Mouse (Mus musculus) lung, embryonic 15.5 days (tissue): ENCODE data around the gene Fnip2. TPM values are rescaled to one million over a fixed set of nuclear protein-coding genes. Genes with fewer than 3 reads are reported as not detected.
A peak's percentile ranks its signal among the peaks of the same experiment; 100 is the strongest.
"Not testable (repeated sequence)": the region's sequence is repeated elsewhere in the genome, so short reads cannot be mapped to it uniquely, and the experiment has no call there.

Source experiments
- ATAC-seq: fragments of 200-750 bp; cut with Nextera tagmentation; 2 replicates; pipeline ENCODE4 v1.8.0; 2017; ENCODE audit warnings: moderate number of reproducible peaks, borderline replicate concordance; ENCODE audit not compliant: low FRiP score, low TSS enrichment; ENCODE audit errors: extremely low read depth
- H3K27ac ChIP-seq: fragments of 300-500 bp; sonication (generic); 2 replicates; pipeline ENCODE4 v1.5.1; 2015; ENCODE audit warnings: moderate library complexity, mild to moderate bottlenecking, inconsistent platforms
- H3K27me3 ChIP-seq: fragments of 300-500 bp; sonication (generic); 2 replicates; pipeline ENCODE4 v1.6.1; 2015; ENCODE audit warnings: inconsistent platforms
- H3K36me3 ChIP-seq: fragments of 300-500 bp; sonication (generic); 2 replicates; pipeline ENCODE4 v1.6.1; 2015; ENCODE audit warnings: inconsistent platforms
- H3K4me1 ChIP-seq: fragments of 300-500 bp; sonication (generic); 2 replicates; pipeline ENCODE4 v1.6.1; 2015; ENCODE audit warnings: inconsistent platforms
- H3K4me2 ChIP-seq: fragments of 300-500 bp; sonication (generic); 2 replicates; pipeline ENCODE4 v1.6.1; 2015; ENCODE audit warnings: inconsistent platforms, mild to moderate bottlenecking, moderate library complexity
- H3K4me3 ChIP-seq: fragments of 300-500 bp; sonication (generic); 2 replicates; pipeline ENCODE4 v1.5.1; 2015; ENCODE audit warnings: mild to moderate bottlenecking, inconsistent platforms
- H3K9ac ChIP-seq: fragments of 300-500 bp; sonication (generic); 2 replicates; pipeline ENCODE4 v1.6.1; 2015; ENCODE audit warnings: inconsistent platforms
- H3K9me3 ChIP-seq: fragments of 300-500 bp; sonication (generic); 2 replicates; pipeline ENCODE4 v1.6.1; 2016; ENCODE audit warnings: inconsistent platforms
- WGBS: fragments of 180-500 bp; shearing (Covaris S2); methylation state at CpG from one replicate; pipeline ENCODE4 v1.1.7; 2015; 5-methylcytosine and 5-hydroxymethylcytosine counted together
- polyA plus RNA-seq: library from polyadenylated mRNA; unstranded; fragments of >200 nt; fragmentation: Nextera tagmentation; extraction: Ambion mirVana; gene quantifications from 2 replicates; pipeline ENCODE4 v1.2.1, GENCODE M21; 2015

The Fnip2 gene
- polyA plus RNA-seq, 1 experiment from 2014 or later, result 4.4 TPM

- H3K27ac ChIP-seq, result no peak overlapping the region
- 7% methylated on average over 3 of the region's 3 CpGs for WGBS
- no peaks in the 10 kb centered on the region for H3K9me3 ChIP-seq
- peak; percentile 19; the same call in 1 of the 2 replicates for ATAC-seq
- H3K9ac ChIP-seq, result no peak overlapping the region
- H3K27me3 ChIP-seq, result no peaks in the 10 kb centered on the region
- H3K4me1 ChIP-seq, result no peaks in the 10 kb centered on the region
- H3K4me3 ChIP-seq, result no peak overlapping the region
- H3K4me2 ChIP-seq, result peak overlapping the region; percentile 32; the same call in 1 of the 2 replicates
- H3K36me3 ChIP-seq, result no peaks in the 10 kb centered on the region
Observed at GRCm38 (mm10) chr3:79576468-79576816, 8.8 kb upstream of the Fnip2 start.

- Histone ChIP-seq H3K27me3 (no peaks in the 10 kb centered on the region), H3K4me3 (no peak overlapping the region), H3K4me2 (peak overlapping the region; percentile 32; the same call in 1 of the 2 replicates), H3K9me3 (no peaks in the 10 kb centered on the region), H3K4me1 (no peaks in the 10 kb centered on the region), H3K9ac (no peak overlapping the region), H3K27ac (no peak overlapping the region), H3K36me3 (no peaks in the 10 kb centered on the region)
- ATAC-seq, result peak; percentile 66
- WGBS, result 35% methylated on average over 10 of the region's 10 CpGs
Observed at GRCm38 (mm10) chr3:79575576-79576467, 8.2 kb upstream of the Fnip2 start.

- Histone ChIP-seq H3K27me3 (no peaks in the 10 kb centered on the region), H3K27ac (no peak overlapping the region), H3K9me3 (no peaks in the 10 kb centered on the region), H3K4me2 (no peak overlapping the region), H3K4me3 (no peak overlapping the region), H3K36me3 (no peaks in the 10 kb centered on the region), H3K9ac (no peak overlapping the region), H3K4me1 (no peaks in the 10 kb centered on the region)
- ATAC-seq, result no peak
- 65% methylated on average over 3 of the region's 3 CpGs for WGBS
Observed at GRCm38 (mm10) chr3:79574336-79574735, 6.7 kb upstream of the Fnip2 start.

DNA sequence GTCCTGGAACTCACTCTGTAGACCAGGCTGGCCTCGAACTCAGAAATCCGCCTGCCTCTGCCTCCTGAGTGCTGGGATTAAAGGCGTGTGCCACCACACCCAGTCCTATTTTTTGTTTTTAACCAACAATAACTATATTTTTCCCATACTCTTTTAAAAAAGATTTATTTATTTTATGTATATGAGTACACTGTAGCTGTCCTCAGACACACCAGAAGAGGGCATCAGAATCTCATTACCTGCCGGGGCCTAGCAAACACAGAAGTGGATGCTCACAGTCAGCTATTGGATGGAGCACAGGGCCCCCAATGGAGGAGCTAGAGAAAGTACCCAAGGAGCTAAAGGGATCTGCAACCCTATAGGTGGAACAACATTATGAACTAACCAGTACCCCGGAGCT lies 5.8 kb upstream of the Fnip2 start:
- H3K4me2 ChIP-seq, H3K4me3 ChIP-seq, H3K36me3 ChIP-seq, H3K9me3 ChIP-seq, H3K9ac ChIP-seq, H3K27me3 ChIP-seq, H3K27ac ChIP-seq, ATAC-seq, H3K4me1 ChIP-seq: not testable (repeated sequence)
- 92% methylated on average over 5 of the region's 5 CpGs for WGBS

GRCm38 (mm10) chr3:79572399-79572798 lies 4.8 kb upstream of the Fnip2 start:
- H3K9ac ChIP-seq, result no peak overlapping the region
- H3K27ac ChIP-seq, result no peak overlapping the region
- H3K4me3 ChIP-seq, result no peak overlapping the region
- WGBS, result 57% methylated on average over 3 of the region's 3 CpGs
- no peaks in the 10 kb centered on the region for H3K9me3 ChIP-seq
- no peaks in the 10 kb centered on the region for H3K4me1 ChIP-seq
- ATAC-seq, result no peak
- no peak overlapping the region for H3K4me2 ChIP-seq
- H3K27me3 ChIP-seq, result no peaks in the 10 kb centered on the region
- no peaks in the 10 kb centered on the region for H3K36me3 ChIP-seq

DNA sequence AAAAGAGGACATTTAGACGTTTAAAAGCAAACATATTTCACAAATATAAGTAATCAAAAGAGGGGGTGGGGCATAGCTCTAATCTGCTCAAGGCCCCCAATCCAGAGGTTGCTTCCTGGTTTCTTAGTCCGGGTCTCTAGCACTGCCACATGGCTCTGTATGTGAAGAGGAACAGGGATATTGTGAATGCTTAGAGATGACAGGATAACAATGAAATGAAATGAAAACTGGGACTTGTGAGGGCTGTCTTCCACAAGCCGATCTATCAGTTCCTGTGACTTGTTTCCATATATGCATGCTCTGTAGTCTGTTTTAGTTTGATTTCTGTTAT lies 1.7 kb upstream of the Fnip2 start:
- Histone ChIP-seq H3K4me3 (no peak overlapping the region), H3K4me2 (no peak overlapping the region), H3K27ac (no peak overlapping the region), H3K9me3 (no peaks in the 10 kb centered on the region), H3K36me3 (no peaks in the 10 kb centered on the region), H3K9ac (no peak overlapping the region), H3K27me3 (no peaks in the 10 kb centered on the region), H3K4me1 (peaks cover 9% of the 10 kb centered on the region)
- ATAC-seq, result no peak
- 82% methylated on average over 3 of the region's 3 CpGs for WGBS

DNA sequence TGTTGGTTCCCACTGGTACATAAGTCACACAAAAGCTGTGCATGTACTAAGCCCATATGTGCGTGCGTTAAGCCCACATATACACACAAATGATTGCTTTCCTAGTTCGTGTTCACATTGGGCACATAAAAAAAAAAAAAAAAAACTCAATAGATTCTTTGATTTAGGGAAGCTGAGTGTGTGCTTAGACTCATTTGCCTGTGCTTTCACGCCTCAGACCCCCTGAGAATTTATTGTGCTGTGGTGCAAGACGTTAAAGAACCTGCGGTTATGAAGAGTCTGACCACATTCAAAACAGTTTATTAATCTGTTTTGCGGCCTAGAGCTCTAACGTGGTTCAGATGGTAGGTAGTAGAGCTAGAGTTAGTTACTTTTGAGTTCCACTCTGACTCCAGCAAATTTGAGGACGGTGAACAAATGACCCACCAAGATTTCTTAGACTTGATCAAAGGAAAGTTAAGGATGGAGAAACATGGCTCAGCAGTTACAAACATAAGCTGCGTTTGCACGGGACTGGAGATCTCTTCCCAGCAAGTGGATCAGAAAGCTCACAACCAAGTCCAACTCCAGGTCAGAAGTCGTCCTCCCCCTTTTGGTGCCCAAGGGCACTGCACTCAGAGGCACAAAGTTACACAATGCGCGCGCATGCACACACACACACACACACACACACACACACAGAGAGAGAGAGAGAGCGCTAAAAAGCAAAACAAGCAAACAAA lies 1.2 kb upstream of the Fnip2 start:
- 0 out of 2 replicates have a peak overlapping the region, but pooled peaks have one; percentile 18 for H3K9ac ChIP-seq
- H3K27me3 ChIP-seq, result no peaks in the 10 kb centered on the region
- H3K4me1 ChIP-seq, result peaks cover 9% of the 10 kb centered on the region
- H3K4me3 ChIP-seq, result peak overlapping the region; percentile 95; the same call in 1 of the 2 replicates
- no peaks in the 10 kb centered on the region for H3K36me3 ChIP-seq
- peak overlapping the region; percentile 92 for H3K27ac ChIP-seq
- ATAC-seq, result no peak
- no peaks in the 10 kb centered on the region for H3K9me3 ChIP-seq
- 77% methylated on average over 16 of the region's 16 CpGs for WGBS
- H3K4me2 ChIP-seq, result peak overlapping the region; percentile 93

DNA sequence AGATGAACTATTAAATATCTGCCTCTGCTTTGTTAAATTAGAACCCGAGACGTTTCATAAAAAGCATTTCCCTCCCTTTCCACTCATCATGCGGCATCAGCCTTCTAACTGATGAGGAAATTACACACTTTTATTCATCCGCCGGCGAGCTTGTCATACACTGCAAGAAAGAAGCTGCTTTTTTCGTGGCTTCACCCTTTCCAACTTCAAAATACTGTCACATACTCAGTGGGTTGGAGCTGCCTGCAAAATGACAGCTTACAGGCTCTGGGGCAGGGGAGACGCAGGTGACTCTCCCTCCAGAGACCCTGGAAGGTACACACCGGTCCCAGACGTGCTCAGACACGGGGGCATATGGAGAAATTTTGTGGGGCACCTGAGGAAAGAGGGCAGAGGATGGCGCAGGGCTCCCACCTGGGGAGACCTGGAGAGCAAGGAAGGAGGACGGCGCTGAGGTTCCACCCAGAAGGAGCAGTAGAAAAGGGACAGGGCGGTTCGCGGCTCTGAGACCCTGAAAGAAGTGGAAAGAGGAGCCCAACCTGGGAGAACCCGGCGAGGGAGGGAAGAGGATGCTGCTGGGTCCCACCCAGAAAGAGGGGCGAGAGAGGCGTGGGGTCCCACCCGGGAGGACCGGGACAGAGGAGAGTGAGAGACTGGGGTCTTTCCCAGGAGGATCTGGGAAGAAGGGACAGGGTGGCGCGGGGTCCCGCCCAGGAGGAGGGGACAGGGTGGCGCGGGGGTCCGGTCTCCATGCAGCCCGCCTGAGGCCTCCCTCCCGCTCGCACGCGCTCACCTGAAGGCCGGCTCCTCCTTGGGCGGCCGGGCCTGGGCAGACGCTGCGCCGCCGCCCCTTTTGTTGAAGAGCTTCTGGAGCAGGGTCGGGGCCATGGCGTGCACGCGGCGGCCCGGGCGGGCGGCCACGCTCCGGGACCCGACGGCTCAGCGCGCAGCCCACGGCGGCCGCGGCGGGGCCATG lies 592 bp downstream of the Fnip2 start:
- Histone ChIP-seq H3K27me3 (no peaks in the 10 kb centered on the region), H3K4me3 (peak overlapping the region; percentile 95), H3K9me3 (no peaks in the 10 kb centered on the region), H3K27ac (peak overlapping the region; percentile 92), H3K4me1 (peaks cover 9% of the 10 kb centered on the region), H3K36me3 (no peaks in the 10 kb centered on the region), H3K9ac (peak overlapping the region; percentile 74), H3K4me2 (peak overlapping the region; percentile 93)
- WGBS, result 1% methylated on average over 59 of the region's 60 CpGs
- ATAC-seq, result no peak; the same call in none of the 2 replicates

GRCm38 (mm10) chr3:79564875-79565606 lies 2.6 kb downstream of the Fnip2 start:
- H3K9ac ChIP-seq, result no peak overlapping the region
- 64% methylated on average over 10 of the region's 10 CpGs for WGBS
- no peaks in the 10 kb centered on the region for H3K36me3 ChIP-seq
- no peak overlapping the region for H3K4me3 ChIP-seq
- no peaks in the 10 kb centered on the region for H3K9me3 ChIP-seq
- H3K4me1 ChIP-seq, result peaks cover 9% of the 10 kb centered on the region
- H3K27ac ChIP-seq, result no peak overlapping the region
- no peak for ATAC-seq
- H3K27me3 ChIP-seq, result no peaks in the 10 kb centered on the region
- H3K4me2 ChIP-seq, result no peak overlapping the region

DNA sequence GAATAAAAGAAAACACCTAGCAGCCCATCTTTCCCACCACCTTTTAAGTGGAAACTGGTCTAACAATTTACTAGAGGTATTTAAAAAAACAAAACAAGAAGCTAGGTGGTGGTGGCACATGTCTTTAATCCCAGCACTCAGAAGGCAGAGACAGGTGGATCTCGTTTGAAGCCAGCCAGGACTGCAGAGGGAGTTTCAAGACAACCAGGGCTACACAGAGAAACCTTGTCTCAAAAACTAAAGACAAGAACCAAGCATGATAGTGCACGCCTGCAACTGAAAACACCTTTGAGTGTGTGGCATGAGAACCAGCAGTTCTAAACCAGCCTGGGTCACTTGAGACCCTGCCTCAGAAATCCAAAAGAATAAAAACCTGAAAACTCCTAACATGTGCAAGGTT lies 4.1 kb downstream of the Fnip2 start:
- no peak for ATAC-seq
- no peaks in the 10 kb centered on the region for H3K9me3 ChIP-seq
- peaks cover 9% of the 10 kb centered on the region for H3K4me1 ChIP-seq
- no peak overlapping the region for H3K4me2 ChIP-seq
- no peaks in the 10 kb centered on the region for H3K36me3 ChIP-seq
- H3K27ac ChIP-seq, result no peak overlapping the region
- no peak overlapping the region for H3K4me3 ChIP-seq
- H3K9ac ChIP-seq, result no peak overlapping the region
- WGBS, result 82% methylated on average over 2 of the region's 2 CpGs
- H3K27me3 ChIP-seq, result no peaks in the 10 kb centered on the region
